Mouse (Mus musculus) C2C12 (cell line): ENCODE results near the gene Rnasek.

Source experiments
- CEBPB ChIP-seq: IDR thresholded peaks from one replicate; pipeline ENCODE4 v1.6.1; 2011; ENCODE audit warnings: low read depth, mild to moderate bottlenecking, control low read depth, moderate library complexity
- CTCF ChIP-seq: IDR thresholded peaks from one replicate; pipeline ENCODE4 v1.5.1; 2011; ENCODE audit not compliant: control insufficient read depth, insufficient read depth, insufficient read length
- FOSL1 ChIP-seq: IDR thresholded peaks from one replicate; pipeline ENCODE4 v1.8.0; 2011; ENCODE audit warnings: mild to moderate bottlenecking, low read length; ENCODE audit not compliant: poor library complexity, insufficient read depth, severe bottlenecking
- MAX ChIP-seq: IDR thresholded peaks from one replicate; pipeline ENCODE4 v1.6.1; 2011; ENCODE audit warnings: mild to moderate bottlenecking, control low read depth
- USF1 ChIP-seq: IDR thresholded peaks from one replicate; pipeline ENCODE4 v1.6.1; 2011; ENCODE audit warnings: low read depth, mild to moderate bottlenecking, control low read depth, moderate library complexity

- TF ChIP-seq CEBPB: peak; percentile 81
- TF ChIP-seq CTCF: no peak
- no peak for TF ChIP-seq MAX
- TF ChIP-seq FOSL1: peak; percentile 44
- no peak for TF ChIP-seq USF1
These were observed 46.0 kb downstream of the Rnasek start for GRCm38 (mm10) chr11:70193354-70194285.
